Mouse (Mus musculus) ES-Bruce4 (cell line): ENCODE measurements at regions not wholly inside any gene's neighbourhood (a gene's known extent, or its start where the extent isn't known, plus 50 kb on each side); places are given as distances from the start of the nearest gene placed in this dataset.

Experiments
- H3K27ac ChIP-seq: 2 replicates; pipeline ENCODE4 v1.5.1; 2012; ENCODE audit warnings: low read length, inconsistent platforms; ENCODE audit not compliant: insufficient read depth
- H3K27me3 ChIP-seq: 2 replicates; pipeline ENCODE4 v1.6.1; 2012; ENCODE audit warnings: mild to moderate bottlenecking, low read length, inconsistent platforms; ENCODE audit not compliant: control insufficient read depth, poor library complexity, insufficient read depth, severe bottlenecking
- H3K36me3 ChIP-seq: 2 replicates; pipeline ENCODE4 v1.6.1; 2012; ENCODE audit warnings: inconsistent platforms, mild to moderate bottlenecking, low read length, moderate library complexity; ENCODE audit not compliant: control insufficient read depth, poor library complexity, insufficient read depth, severe bottlenecking
- H3K4me1 ChIP-seq: one replicate; pipeline ENCODE4 v1.8.1; 2011; ENCODE audit warnings: low read length; ENCODE audit not compliant: control insufficient read depth, insufficient read depth
- H3K4me3 ChIP-seq: 2 replicates; pipeline ENCODE4 v1.5.1; 2011; ENCODE audit warnings: low read depth, mild to moderate bottlenecking, low read length
- H3K9ac ChIP-seq: 2 replicates; pipeline ENCODE4 v1.6.1; 2012; ENCODE audit warnings: low read depth, mild to moderate bottlenecking, inconsistent platforms; ENCODE audit not compliant: poor library complexity, severe bottlenecking
- H3K9me3 ChIP-seq: replicated peaks from 2 replicates; pipeline ENCODE4 v1.6.1; 2012; ENCODE audit warnings: mild to moderate bottlenecking, low read length, inconsistent platforms; ENCODE audit not compliant: control insufficient read depth, poor library complexity, insufficient read depth, severe bottlenecking
- CTCF ChIP-seq: IDR thresholded peaks from one replicate; pipeline ENCODE4 v1.8.1; 2011; ENCODE audit warnings: low read depth, low read length
- EP300 ChIP-seq: IDR thresholded peaks from 2 replicates; pipeline ENCODE4 v1.6.1; 2011; ENCODE audit warnings: low read depth, low read length; ENCODE audit not compliant: insufficient read depth
- POLR2A ChIP-seq: IDR thresholded peaks from one replicate; pipeline ENCODE4 v1.8.1; 2011; ENCODE audit warnings: low read length; ENCODE audit not compliant: insufficient read depth

DNA sequence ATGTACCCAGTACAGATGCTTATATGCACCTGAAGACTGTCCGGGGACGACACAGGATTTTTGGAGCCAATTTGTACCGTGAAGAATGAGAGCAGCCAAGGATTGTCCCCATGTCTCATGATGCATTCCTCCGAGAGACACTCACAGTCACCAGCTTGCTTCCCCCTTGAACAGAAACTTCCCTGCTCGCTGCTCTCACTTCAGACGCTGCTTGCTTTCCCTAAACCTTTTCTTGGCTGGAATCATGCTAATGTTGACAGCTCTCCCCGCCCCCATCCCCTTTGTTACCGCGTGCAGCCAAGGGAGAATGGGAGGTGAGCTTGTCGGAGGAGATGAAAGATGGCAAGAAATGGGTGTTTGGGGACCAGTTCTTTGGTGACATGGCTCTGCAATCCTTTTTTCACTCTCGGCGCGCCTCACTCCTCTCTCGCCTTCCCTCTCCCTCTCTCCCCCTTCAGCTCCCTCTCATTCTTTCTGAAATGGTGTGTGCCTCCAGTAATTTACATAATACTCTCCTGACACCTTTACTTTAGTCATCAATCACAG is 661.9 kb downstream of the Bcl11a start:
- no peak overlapping the region for H3K4me3 ChIP-seq
- no peak overlapping the region for H3K27ac ChIP-seq

DNA sequence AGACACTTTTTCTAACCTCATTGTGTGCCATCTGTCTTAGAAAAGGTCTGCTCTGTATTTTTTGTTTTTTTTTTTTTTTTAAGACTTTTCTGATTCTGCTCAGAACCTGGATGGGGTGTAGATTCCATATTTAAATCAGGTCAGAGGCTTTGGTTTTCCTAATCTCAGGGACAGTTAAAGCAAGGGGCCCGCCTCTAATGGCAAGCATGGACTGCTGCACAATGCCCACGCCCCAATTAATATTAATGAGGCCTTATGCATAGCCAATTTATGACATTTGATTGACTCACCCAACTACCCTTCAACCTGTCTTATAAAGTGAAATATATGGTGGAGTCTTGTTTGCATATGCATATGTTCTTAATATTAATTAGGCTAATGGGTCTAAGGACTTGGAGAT is 662.6 kb downstream of the Bcl11a start:
- Histone ChIP-seq H3K4me1 (no peaks in the 10 kb centered on the region), H3K27me3 (no peaks in the 10 kb centered on the region), H3K9ac (no peak overlapping the region), H3K36me3 (no peaks in the 10 kb centered on the region), H3K9me3 (no peaks in the 10 kb centered on the region), H3K4me3 (no peak overlapping the region), H3K27ac (no peak overlapping the region)
- no peak for TF ChIP-seq POLR2A
- no peak for TF ChIP-seq EP300
- no peak for TF ChIP-seq CTCF

More for the DNA sequence above, 661.9 kb downstream of the Bcl11a start:
- TF ChIP-seq EP300 (no peak), CTCF (no peak), POLR2A (no peak)
- no peaks in the 10 kb centered on the region; the same call in 1 of the 2 replicates for H3K27me3 ChIP-seq
- no peaks in the 10 kb centered on the region for H3K36me3 ChIP-seq
- no peaks in the 10 kb centered on the region for H3K9me3 ChIP-seq
- no peak overlapping the region for H3K9ac ChIP-seq
- H3K4me1 ChIP-seq, result no peaks in the 10 kb centered on the region

DNA sequence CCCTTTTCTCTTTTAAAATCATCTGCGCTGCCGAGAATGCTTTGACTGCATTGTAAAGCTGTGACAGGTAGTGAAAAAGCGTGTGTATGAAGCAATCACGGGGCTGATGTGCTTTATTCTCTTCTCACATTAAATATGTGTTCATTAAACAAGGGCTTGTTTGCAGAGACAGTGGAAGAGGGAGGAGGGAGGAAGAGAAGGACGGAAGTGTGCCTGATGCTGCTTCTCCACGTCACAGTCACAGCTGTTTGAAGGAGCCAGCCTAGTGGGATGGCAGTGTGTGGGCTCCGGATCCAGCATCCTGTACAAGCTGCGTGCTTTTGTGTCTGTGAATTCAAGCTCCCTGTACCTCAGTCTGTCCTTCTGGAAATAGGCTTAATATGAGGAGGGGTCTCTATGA is 664.7 kb downstream of the Bcl11a start:
- no peak for TF ChIP-seq CTCF
- no peak for TF ChIP-seq EP300
- TF ChIP-seq POLR2A, result no peak

DNA sequence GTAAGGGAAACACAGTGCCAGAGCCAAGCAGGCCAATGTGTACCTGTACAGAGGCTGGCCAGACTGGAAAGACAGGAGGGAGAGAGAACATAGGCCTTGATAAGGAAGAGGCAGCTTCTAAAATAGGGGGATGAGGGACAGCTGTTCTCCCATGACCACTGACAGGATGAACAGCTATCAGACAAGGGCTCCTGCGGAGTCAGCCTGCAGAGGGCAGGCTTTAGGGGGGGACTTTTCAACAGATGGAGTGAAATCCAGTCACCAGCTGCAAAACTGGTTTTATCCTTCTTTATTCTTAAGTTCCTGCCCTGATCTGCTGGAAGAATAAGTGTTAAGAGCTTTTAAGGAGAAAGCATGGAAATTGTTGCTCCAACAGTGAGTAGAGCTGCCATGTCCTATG is 665.6 kb downstream of the Bcl11a start:
- H3K9ac ChIP-seq, result no peak overlapping the region
- H3K4me3 ChIP-seq, result no peak overlapping the region
- no peaks in the 10 kb centered on the region for H3K36me3 ChIP-seq
- H3K9me3 ChIP-seq, result no peaks in the 10 kb centered on the region
- H3K27ac ChIP-seq, result no peak overlapping the region
- no peaks in the 10 kb centered on the region for H3K4me1 ChIP-seq
- no peaks in the 10 kb centered on the region for H3K27me3 ChIP-seq
- TF ChIP-seq POLR2A, result no peak
- TF ChIP-seq EP300, result no peak
- TF ChIP-seq CTCF, result no peak

More for the DNA sequence above, 664.7 kb downstream of the Bcl11a start:
- no peaks in the 10 kb centered on the region for H3K4me1 ChIP-seq
- no peak overlapping the region for H3K9ac ChIP-seq
- H3K4me3 ChIP-seq, result no peak overlapping the region
- no peaks in the 10 kb centered on the region for H3K36me3 ChIP-seq
- no peaks in the 10 kb centered on the region for H3K27me3 ChIP-seq
- no peak overlapping the region for H3K27ac ChIP-seq
- H3K9me3 ChIP-seq, result no peaks in the 10 kb centered on the region

DNA sequence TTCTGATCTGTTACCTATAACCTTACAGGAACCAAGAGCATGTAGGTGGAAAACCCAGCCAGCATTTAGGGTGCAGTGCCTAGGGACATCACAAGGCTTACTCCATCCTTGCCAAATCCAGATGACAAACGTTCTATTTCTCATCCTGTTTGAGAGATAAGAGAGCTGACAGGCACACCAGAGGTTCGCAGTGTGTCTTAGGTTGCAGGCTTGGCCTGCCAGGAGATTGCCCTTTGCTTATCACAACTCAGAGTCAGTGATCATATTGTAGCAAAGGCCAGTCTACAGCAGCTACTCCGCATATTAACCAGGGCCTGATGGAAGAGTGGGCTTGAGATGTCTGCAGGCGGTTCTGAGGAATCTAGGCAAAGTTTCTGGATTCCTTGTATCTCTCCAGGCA is 668.0 kb downstream of the Bcl11a start:
- Histone ChIP-seq H3K27me3 (no peaks in the 10 kb centered on the region), H3K4me1 (no peaks in the 10 kb centered on the region), H3K4me3 (no peak overlapping the region), H3K9ac (no peak overlapping the region), H3K36me3 (no peaks in the 10 kb centered on the region), H3K9me3 (no peaks in the 10 kb centered on the region), H3K27ac (no peak overlapping the region)
- TF ChIP-seq POLR2A (no peak), EP300 (no peak), CTCF (no peak)

DNA sequence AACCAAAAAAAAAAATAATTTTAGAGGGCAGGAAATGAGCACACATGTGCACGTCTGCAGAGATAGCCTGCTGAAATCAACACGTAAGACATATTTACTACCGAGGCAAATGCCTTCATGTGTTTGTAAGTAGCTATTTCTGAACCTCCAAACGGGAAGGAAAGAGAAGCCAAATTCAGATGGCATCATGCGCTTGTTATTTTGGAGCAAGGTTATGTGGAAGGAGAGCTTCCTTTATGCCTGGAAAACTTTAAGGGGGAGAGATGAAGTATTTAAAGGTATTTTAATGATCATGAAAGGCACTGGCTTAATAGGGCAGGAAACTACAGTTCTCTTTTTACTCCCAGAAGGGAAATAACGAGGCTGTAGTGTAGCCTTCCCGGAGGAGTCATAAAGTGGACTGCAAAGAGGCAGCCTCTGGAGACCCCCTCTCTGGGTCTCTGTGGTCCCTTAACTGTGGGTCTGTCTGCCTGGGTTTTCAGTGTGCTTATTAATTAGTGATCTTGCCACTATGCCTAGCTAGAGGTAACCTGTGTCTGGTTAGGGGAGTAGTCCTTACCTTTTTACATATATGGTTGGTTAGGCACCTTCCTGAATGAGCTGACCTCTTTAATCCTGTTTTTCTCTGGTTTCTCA is 672.4 kb downstream of the Bcl11a start:
- TF ChIP-seq POLR2A, result no peak
- TF ChIP-seq CTCF, result no peak
- no peak for TF ChIP-seq EP300

More for the DNA sequence above, 672.4 kb downstream of the Bcl11a start:
- no peaks in the 10 kb centered on the region for H3K4me1 ChIP-seq
- H3K9me3 ChIP-seq, result no peaks in the 10 kb centered on the region
- no peak overlapping the region for H3K27ac ChIP-seq
- H3K4me3 ChIP-seq, result no peak overlapping the region
- no peaks in the 10 kb centered on the region for H3K27me3 ChIP-seq
- no peaks in the 10 kb centered on the region for H3K36me3 ChIP-seq
- H3K9ac ChIP-seq, result no peak overlapping the region
